Mouse (Mus musculus) lung, postnatal 0 days (tissue): Measurements from ENCODE around the gene Serinc2. TPM values are rescaled to one million over a fixed set of nuclear protein-coding genes. Genes with fewer than 3 reads are reported as not detected.
A peak's percentile ranks its signal among the peaks of the same experiment; 100 is the strongest.

ENCODE experiments used
- ATAC-seq: fragments of 200-750 bp; cut with Nextera tagmentation; 2 replicates; pipeline ENCODE4 v1.8.0; 2017; ENCODE audit warnings: moderate library complexity
- DNase-seq: peaks from one replicate; pipeline ENCODE4 v3.0.0-alpha.2; 2016; ENCODE audit warnings: low spot score
- H3K27ac ChIP-seq: fragments of 300-500 bp; sonication (generic); 2 replicates; pipeline ENCODE4 v1.5.1; 2014; ENCODE audit warnings: antibody characterized with exemption, mild to moderate bottlenecking, low read length, mixed read lengths
- H3K27me3 ChIP-seq: fragments of 300-500 bp; sonication (generic); replicated peaks from 2 replicates; pipeline ENCODE4 v1.6.1; 2014; ENCODE audit warnings: low read length, mixed read lengths; ENCODE audit not compliant: insufficient read depth
- H3K36me3 ChIP-seq: fragments of 300-500 bp; sonication (generic); 2 replicates; pipeline ENCODE4 v1.6.1; 2014; ENCODE audit warnings: low read length, mixed read lengths; ENCODE audit not compliant: insufficient read depth
- H3K4me1 ChIP-seq: fragments of 300-500 bp; sonication (generic); 2 replicates; pipeline ENCODE4 v1.6.1; 2014; ENCODE audit warnings: antibody characterized with exemption, low read depth, low read length, mixed read lengths; ENCODE audit not compliant: insufficient read depth
- H3K4me2 ChIP-seq: fragments of 300-500 bp; sonication (generic); replicated peaks from 2 replicates; pipeline ENCODE4 v1.6.1; 2014; ENCODE audit warnings: low read depth, mild to moderate bottlenecking, low read length, moderate library complexity, mixed read lengths
- H3K4me3 ChIP-seq: fragments of 300-500 bp; sonication (generic); 2 replicates; pipeline ENCODE4 v1.5.1; 2014; ENCODE audit warnings: low read depth, low read length
- H3K9ac ChIP-seq: fragments of 300-500 bp; sonication (generic); replicated peaks from 2 replicates; pipeline ENCODE4 v1.6.1; 2014; ENCODE audit warnings: low read depth, mild to moderate bottlenecking
- H3K9me3 ChIP-seq: fragments of 300-500 bp; sonication (generic); 2 replicates; pipeline ENCODE4 v1.6.1; 2016; ENCODE audit warnings: low read length, mixed read lengths
- CTCF ChIP-seq: IDR thresholded peaks from 2 replicates; pipeline ENCODE4 v1.5.1; 2016; ENCODE audit warnings: antibody characterized with exemption, mild to moderate bottlenecking
- EP300 ChIP-seq: IDR thresholded peaks from 2 replicates; pipeline ENCODE4 v1.6.1; 2016; ENCODE audit warnings: antibody characterized with exemption, mild to moderate bottlenecking, control low read depth
- WGBS: fragments of 180-500 bp; shearing (Covaris S2); extraction: QIAGEN DNeasy Blood & Tissue Kit; methylation state at CpG from one replicate; pipeline ENCODE4 v1.1.7; 2014; 5-methylcytosine and 5-hydroxymethylcytosine counted together
- polyA plus RNA-seq: library from polyadenylated mRNA; unstranded; fragments of >200 nt; fragmentation: Nextera tagmentation; extraction: Ambion mirVana; gene quantifications from 2 replicates; pipeline ENCODE4 v1.2.1, GENCODE M21; 2015

Serinc2 gene
- polyA plus RNA-seq, 1 experiment from 2014 or later: 26.6 TPM

- Histone ChIP-seq H3K27ac (no peak overlapping the region), H3K4me2 (no peak overlapping the region), H3K9ac (no peak overlapping the region), H3K4me3 (no peak overlapping the region), H3K4me1 (no peaks in the 10 kb centered on the region), H3K9me3 (no peaks in the 10 kb centered on the region), H3K27me3 (no peaks in the 10 kb centered on the region), H3K36me3 (no peaks in the 10 kb centered on the region)
- DNase-seq (no peak), ATAC-seq (no peak)
- TF ChIP-seq CTCF (no peak), EP300 (no peak)
- WGBS: 78% methylated on average over 5 of the region's 5 CpGs
Measured at GRCm38 (mm10) chr4:130242956-130243355, 36.0 kb downstream of the Serinc2 start.

DNA sequence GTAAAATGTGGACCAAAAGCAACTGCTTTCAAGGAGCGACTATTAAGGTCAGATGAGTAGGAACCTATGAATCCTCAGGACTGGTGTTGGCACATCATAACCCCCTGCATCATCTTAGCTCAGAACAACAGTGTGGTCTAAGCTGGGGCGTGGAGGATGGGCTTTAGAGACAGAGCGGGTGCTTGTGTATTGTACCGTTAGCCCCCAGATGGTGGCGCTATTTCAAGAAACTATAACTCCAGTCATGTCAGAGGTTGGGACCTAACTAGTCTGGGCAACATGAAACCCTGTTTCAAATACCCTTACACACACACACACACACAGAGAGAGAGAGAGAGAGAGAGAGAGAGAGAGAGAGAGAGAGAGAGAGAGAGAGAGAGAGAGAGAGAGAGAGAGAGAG lies 38.3 kb downstream of the Serinc2 start:
- WGBS: 28% methylated on average over 5 of the region's 5 CpGs

GRCm38 (mm10) chr4:130237607-130238006 lies 41.4 kb downstream of the Serinc2 start:
- DNase-seq: no peak
- no peaks in the 10 kb centered on the region for H3K9me3 ChIP-seq
- H3K4me1 ChIP-seq: no peaks in the 10 kb centered on the region
- H3K27ac ChIP-seq: no peak overlapping the region
- no peak overlapping the region for H3K4me2 ChIP-seq
- no peaks in the 10 kb centered on the region for H3K27me3 ChIP-seq
- TF ChIP-seq EP300: no peak
- no peak for TF ChIP-seq CTCF
- H3K9ac ChIP-seq: no peak overlapping the region
- no peak for ATAC-seq
- H3K36me3 ChIP-seq: no peaks in the 10 kb centered on the region
- H3K4me3 ChIP-seq: no peak overlapping the region
- 81% methylated on average over 4 of the region's 4 CpGs for WGBS

More for the DNA sequence above, 38.3 kb downstream of the Serinc2 start:
- Histone ChIP-seq H3K9ac (no peak overlapping the region), H3K27me3 (no peaks in the 10 kb centered on the region), H3K9me3 (no peaks in the 10 kb centered on the region), H3K4me3 (no peak overlapping the region), H3K27ac (no peak overlapping the region), H3K4me1 (no peaks in the 10 kb centered on the region), H3K4me2 (no peak overlapping the region), H3K36me3 (no peaks in the 10 kb centered on the region)
- DNase-seq (peak; percentile 15), ATAC-seq (no peak)
- TF ChIP-seq EP300 (no peak), CTCF (peak; percentile 45)

DNA sequence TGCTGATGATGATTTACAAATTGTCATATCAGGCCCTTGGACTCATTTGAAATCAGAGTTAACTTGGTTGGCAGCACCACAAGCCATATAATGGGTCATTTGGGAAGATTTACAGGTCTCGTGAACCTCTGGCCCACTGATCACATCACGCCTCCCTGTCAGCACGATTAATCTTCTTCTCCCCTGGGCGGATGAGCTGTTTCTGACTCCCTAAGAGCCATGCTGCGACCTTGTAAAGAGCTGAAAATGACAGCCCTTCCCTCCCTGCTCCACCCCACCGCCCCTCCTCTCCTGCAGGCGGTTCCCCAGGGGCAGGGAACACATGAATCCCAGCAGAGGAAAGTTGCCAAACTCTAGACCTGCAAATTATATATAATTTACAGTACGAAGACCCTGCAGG lies 42.6 kb downstream of the Serinc2 start:
- no peaks in the 10 kb centered on the region for H3K9me3 ChIP-seq
- no peaks in the 10 kb centered on the region for H3K27me3 ChIP-seq
- H3K36me3 ChIP-seq: no peaks in the 10 kb centered on the region
- no peaks in the 10 kb centered on the region for H3K4me1 ChIP-seq
- DNase-seq (no peak), ATAC-seq (no peak)
- H3K27ac ChIP-seq: no peak overlapping the region
- H3K4me2 ChIP-seq: no peak overlapping the region
- no peak overlapping the region for H3K9ac ChIP-seq
- no peak overlapping the region for H3K4me3 ChIP-seq
- 44% methylated on average over 8 of the region's 8 CpGs for WGBS
- no peak for TF ChIP-seq CTCF
- TF ChIP-seq EP300: no peak

GRCm38 (mm10) chr4:130224071-130224470 lies 54.9 kb downstream of the Serinc2 start:
- Histone ChIP-seq H3K9me3 (no peaks in the 10 kb centered on the region), H3K4me2 (no peak overlapping the region), H3K9ac (no peak overlapping the region), H3K27me3 (no peaks in the 10 kb centered on the region), H3K27ac (no peak overlapping the region), H3K4me3 (no peak overlapping the region), H3K4me1 (no peaks in the 10 kb centered on the region), H3K36me3 (no peaks in the 10 kb centered on the region)
- ATAC-seq (no peak), DNase-seq (no peak)
- TF ChIP-seq EP300 (no peak), CTCF (no peak)

DNA sequence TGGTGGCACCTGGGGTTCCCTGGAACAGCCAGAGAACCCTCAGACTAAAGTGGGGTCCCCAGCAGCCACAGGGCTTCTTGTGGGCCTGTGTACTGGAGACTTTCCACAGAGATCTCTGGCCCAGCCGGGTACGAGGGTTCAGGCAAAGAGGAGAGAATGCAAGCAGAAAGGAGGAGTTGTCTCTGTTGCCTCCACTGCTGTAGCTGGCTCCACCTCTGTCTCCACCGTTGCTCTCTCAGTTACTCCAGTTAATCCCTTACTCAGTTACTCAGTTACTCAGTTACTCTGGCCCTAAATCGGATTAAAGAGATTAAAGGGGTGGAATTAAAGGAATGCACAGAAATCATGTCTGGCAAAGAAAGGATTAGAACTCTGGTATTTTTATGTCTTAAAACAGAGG lies 56.8 kb downstream of the Serinc2 start, which contains the start of gene Gm853:
Gene Gm853, minus strand, starts transcription at position 223 of the 400 bp plus-strand sequence.
- Histone ChIP-seq H3K27ac (no peak within 1 kb of the TSS), H3K4me3 (no peak within 1 kb of the TSS), H3K9me3 (no peaks in the 10 kb centered on the region), H3K36me3 (no peaks in the 10 kb centered on the region), H3K4me1 (no peaks in the 10 kb centered on the region), H3K4me2 (no peak within 1 kb of the TSS), H3K9ac (no peak within 1 kb of the TSS), H3K27me3 (no peaks in the 10 kb centered on the region)
- TF ChIP-seq EP300: no peak
- TF ChIP-seq CTCF: no peak
- DNase-seq: no peak
- 52% methylated on average over 4 of the region's 4 CpGs for WGBS
- no peak for ATAC-seq

GRCm38 (mm10) chr4:130220176-130220575 lies 58.8 kb downstream of the Serinc2 start:
- 71% methylated on average over 9 of the region's 9 CpGs for WGBS
- Histone ChIP-seq H3K4me1 (no peaks in the 10 kb centered on the region), H3K4me3 (no peak overlapping the region), H3K36me3 (no peaks in the 10 kb centered on the region), H3K27ac (no peak overlapping the region), H3K9ac (no peak overlapping the region), H3K9me3 (no peaks in the 10 kb centered on the region), H3K4me2 (no peak overlapping the region), H3K27me3 (no peaks in the 10 kb centered on the region)
- DNase-seq (no peak), ATAC-seq (no peak)
- TF ChIP-seq CTCF (no peak), EP300 (no peak)
